Mouse (Mus musculus) ES-Bruce4 (cell line): ENCODE measurements around the gene Ift122.

Experiments used
- CTCF ChIP-seq: IDR thresholded peaks from one replicate; pipeline ENCODE4 v1.8.1; 2011; ENCODE audit warnings: low read depth, low read length
- EP300 ChIP-seq: IDR thresholded peaks from 2 replicates; pipeline ENCODE4 v1.6.1; 2011; ENCODE audit warnings: low read depth, low read length; ENCODE audit not compliant: insufficient read depth
- POLR2A ChIP-seq: IDR thresholded peaks from one replicate; pipeline ENCODE4 v1.8.1; 2011; ENCODE audit warnings: low read length; ENCODE audit not compliant: insufficient read depth

GRCm38 (mm10) chr6:115956418-115956921 is 103.2 kb downstream of the Ift122 start:
- TF ChIP-seq POLR2A = no peak
- no peak for TF ChIP-seq EP300
- TF ChIP-seq CTCF = no peak
